Mouse (Mus musculus) spleen, adult 2 months (tissue): ENCODE data around the gene Dolpp1.

Experiments
- CTCF ChIP-seq: fragments of 200-500 bp; IDR thresholded peaks from 2 replicates; pipeline ENCODE4 v1.5.1; 2011; ENCODE audit warnings: mild to moderate bottlenecking, inconsistent platforms; ENCODE audit not compliant: insufficient read depth, insufficient read length, insufficient replicate concordance; ENCODE audit errors: extremely low read depth
- POLR2A ChIP-seq: fragments of 200-500 bp; IDR thresholded peaks from 2 replicates; pipeline ENCODE4 v1.6.1; 2011; ENCODE audit warnings: low read depth, low read length, inconsistent platforms

DNA sequence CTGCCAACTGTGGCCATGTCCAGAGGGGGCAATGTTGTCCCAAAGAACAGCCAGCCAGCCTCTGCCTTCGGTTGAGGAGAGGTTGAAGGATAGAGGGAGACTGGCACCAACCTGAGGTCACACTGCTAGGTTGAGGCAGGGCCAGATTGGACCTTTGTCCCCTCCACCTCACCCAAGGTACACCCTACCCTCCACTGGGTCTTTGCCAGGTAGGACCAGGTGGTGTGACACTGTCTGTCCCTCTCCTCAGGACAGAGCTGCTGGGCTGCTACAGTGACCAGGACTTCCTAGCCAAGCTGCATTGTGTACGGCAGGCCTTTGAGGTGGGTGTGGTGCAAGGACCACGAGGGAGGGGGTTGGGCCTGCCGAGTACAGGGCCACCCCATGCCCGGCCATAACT, 14.3 kb upstream of the Dolpp1 start:
- TF ChIP-seq POLR2A (no peak), CTCF (no peak)
